Mouse (Mus musculus): ENCODE measurements around the gene Pfpl. TPM values are rescaled to one million over a fixed set of nuclear protein-coding genes. Genes with fewer than 3 reads are reported as not detected.

Pfpl gene
- polyA plus RNA-seq (2015; fragmentation: Nextera tagmentation; extraction: Ambion mirVana): not detected in 2 replicates

DNA sequence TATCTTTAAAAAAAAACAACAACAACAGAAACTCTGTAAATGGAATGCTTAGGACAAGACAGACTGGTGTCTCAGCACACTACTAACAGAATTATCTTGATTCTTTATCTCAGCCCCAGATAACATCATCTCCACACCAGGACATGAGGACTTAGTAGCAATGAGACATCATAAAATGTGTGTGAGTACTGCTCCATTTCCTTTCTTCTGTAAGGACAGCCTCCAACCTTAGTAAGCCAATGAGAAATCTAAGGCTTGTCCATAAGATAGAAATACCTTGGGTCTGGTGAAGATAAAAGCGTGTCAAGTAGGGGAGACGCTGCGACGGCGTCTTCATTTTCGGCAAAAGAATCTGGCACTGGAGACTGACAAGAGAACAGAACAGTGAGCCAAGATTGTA is at the start of gene Pfpl:
Gene Pfpl (plus strand): TSS at position 301 of the 400 bp plus-strand sequence.
- ATAC-seq (ENCODE audit: low read depth) (no peak), DNase-seq (no peak)
- Histone ChIP-seq H3K27me3 (no peaks in the 10 kb centered on the region), H3K36me3 (no peaks in the 10 kb centered on the region), H3K27ac (no peak within 1 kb of the TSS), H3K9me3 (replicated peaks) (no peaks in the 10 kb centered on the region), H3K4me1 (replicated peaks) (no peaks in the 10 kb centered on the region), H3K4me2 (no peak within 1 kb of the TSS), H3K9ac (no peak within 1 kb of the TSS), H3K4me3 (replicated peaks) (no peak within 1 kb of the TSS)
- WGBS (ENCODE audit: insufficient replicate concordance): 81% methylated on average over 6 of the region's 6 CpGs

DNA sequence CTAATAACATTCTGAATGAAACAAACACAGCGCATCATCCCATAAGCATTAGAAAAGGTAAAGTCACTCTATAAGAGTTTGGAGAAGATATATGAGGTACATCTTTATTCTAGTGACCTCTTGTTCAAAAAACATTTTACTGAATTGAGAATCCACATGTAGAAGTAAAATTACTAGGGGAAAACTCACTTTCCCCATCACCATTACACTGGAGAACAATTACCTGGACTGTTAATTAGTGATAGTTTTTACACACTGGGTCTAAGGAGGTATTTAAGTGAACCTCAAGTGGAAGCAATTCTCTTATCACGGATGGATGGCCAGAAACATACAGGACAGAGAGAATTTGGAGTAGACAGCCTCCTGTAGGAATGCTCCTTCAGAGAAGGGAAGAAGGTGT is 40.7 kb upstream of the Pfpl start, which contains the start of gene Olfr1440:
Gene Olfr1440 (plus strand): TSS at position 301 of the 400 bp plus-strand sequence.
- Histone ChIP-seq H3K36me3 (no peaks in the 10 kb centered on the region), H3K4me2 (no peak within 1 kb of the TSS), H3K27ac (no peak within 1 kb of the TSS), H3K27me3 (no peaks in the 10 kb centered on the region), H3K4me3 (replicated peaks) (no peak within 1 kb of the TSS), H3K9me3 (replicated peaks) (no peaks in the 10 kb centered on the region), H3K9ac (no peak within 1 kb of the TSS), H3K4me1 (replicated peaks) (no peaks in the 10 kb centered on the region)
- no peak for ATAC-seq (ENCODE audit: low read depth)
- no peak for DNase-seq
- WGBS (ENCODE audit: insufficient replicate concordance): 50% methylated on average over 2 of the region's 2 CpGs

DNA sequence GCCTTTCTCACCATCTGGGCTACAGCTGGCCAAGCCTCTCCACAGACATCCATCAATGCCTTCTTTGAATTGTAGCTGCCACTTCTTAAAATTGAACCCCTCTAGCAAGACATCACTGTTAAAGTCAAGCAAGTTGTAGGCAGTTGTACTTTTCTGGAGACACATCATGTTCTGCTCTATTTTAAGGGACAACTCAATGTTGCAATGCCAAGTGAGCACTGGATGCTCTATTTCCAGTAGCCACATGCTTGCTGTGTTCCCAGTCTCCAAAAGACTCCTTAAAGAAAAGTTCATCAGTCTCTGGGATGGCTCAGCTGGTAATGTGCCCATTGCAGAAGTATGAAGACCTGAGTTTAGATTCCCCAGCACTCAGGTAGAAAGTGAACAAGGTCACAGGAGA is 14.0 kb upstream of the Pfpl start:
- ATAC-seq (ENCODE audit: low read depth): no peak

DNA sequence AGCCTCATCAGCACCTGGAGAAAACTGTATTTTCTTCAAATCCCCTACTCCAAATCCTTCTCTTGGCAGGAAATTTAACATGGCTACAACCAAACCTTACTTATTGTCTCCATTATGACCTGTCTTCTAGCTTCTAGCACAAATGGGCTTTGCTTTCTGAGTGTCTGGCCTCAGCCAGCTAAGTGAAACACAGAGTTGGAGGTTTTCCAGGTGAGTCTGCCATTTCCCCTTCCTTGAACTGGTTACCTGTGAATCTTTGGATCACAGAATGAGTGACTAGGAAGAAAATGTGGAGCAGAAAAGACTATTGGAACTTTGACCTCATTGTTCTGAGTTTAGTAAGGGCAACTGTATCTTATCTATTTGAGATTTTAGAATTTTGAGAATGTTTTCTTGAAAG is 10.3 kb upstream of the Pfpl start, which contains the start of gene Olfr1441:
Gene Olfr1441 (plus strand): TSS at position 73 of the 400 bp plus-strand sequence.
- H3K4me3 ChIP-seq (replicated peaks): no peak within 1 kb of the TSS

More for the DNA sequence above, 14.0 kb upstream of the Pfpl start:
- Histone ChIP-seq H3K9ac (no peak overlapping the region), H3K4me2 (no peak overlapping the region), H3K27me3 (no peaks in the 10 kb centered on the region), H3K9me3 (replicated peaks) (no peaks in the 10 kb centered on the region), H3K4me1 (replicated peaks) (no peaks in the 10 kb centered on the region), H3K36me3 (no peaks in the 10 kb centered on the region), H3K27ac (no peak overlapping the region), H3K4me3 (replicated peaks) (no peak overlapping the region)
- no peak for DNase-seq

DNA sequence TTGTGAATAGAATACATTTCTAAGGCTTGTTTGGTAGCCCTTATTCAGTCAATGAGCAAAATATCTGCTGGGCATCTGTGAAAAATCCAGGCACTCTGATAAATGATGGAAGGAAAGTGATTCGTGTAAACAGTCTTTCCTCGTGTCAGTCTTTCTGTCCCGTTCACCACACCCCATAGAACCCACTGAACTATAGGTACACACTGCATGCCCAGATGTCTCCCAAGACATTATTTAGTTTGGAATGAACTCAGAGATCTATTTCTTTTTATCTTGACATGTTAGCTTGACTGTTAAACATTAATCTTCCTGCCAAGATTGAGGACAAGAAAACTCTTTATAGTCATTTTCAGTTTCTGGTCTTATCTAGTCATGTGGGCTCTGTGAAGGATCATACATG is 9.4 kb upstream of the Pfpl start:
- no peaks in the 10 kb centered on the region for H3K27me3 ChIP-seq
- ATAC-seq (ENCODE audit: low read depth) (no peak), DNase-seq (no peak)
- no peak overlapping the region for H3K4me2 ChIP-seq
- H3K9me3 ChIP-seq (replicated peaks): no peaks in the 10 kb centered on the region
- H3K36me3 ChIP-seq: no peaks in the 10 kb centered on the region
- H3K4me1 ChIP-seq (replicated peaks): no peaks in the 10 kb centered on the region
- 68% methylated on average over 3 of the region's 3 CpGs for WGBS (ENCODE audit: insufficient replicate concordance)
- no peak overlapping the region for H3K9ac ChIP-seq
- H3K4me3 ChIP-seq (replicated peaks): no peak overlapping the region
- H3K27ac ChIP-seq: no peak overlapping the region

More for the DNA sequence above, 10.3 kb upstream of the Pfpl start, which contains the start of gene Olfr1441:
- Histone ChIP-seq H3K9ac (no peak within 1 kb of the TSS), H3K27ac (no peak within 1 kb of the TSS), H3K27me3 (no peaks in the 10 kb centered on the region), H3K9me3 (replicated peaks) (no peaks in the 10 kb centered on the region), H3K36me3 (no peaks in the 10 kb centered on the region), H3K4me1 (replicated peaks) (no peaks in the 10 kb centered on the region), H3K4me2 (no peak within 1 kb of the TSS)
- ATAC-seq (ENCODE audit: low read depth) (no peak), DNase-seq (no peak)

DNA sequence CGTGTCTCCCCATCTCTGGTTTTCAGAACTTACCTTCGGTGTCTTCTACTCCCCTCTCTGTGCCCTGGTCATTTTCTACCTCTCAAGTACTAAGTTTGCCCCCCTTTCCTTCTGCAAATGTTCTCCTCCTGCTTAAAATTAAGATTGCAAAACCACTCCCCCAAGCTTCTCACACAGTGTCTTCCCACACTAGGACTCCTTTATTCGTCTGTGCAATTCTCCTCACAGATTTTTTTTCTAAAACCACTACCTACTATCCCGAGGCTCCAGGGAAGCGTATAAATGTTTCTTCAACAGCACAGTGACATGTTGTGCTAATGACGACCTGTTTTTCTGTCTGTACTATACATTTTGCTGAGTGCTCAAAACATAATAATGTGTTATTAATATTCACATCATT is 7.2 kb upstream of the Pfpl start:
- DNase-seq: no peak
- Histone ChIP-seq H3K4me2 (no peak overlapping the region), H3K4me3 (replicated peaks) (no peak overlapping the region), H3K27ac (no peak overlapping the region), H3K27me3 (no peaks in the 10 kb centered on the region), H3K4me1 (replicated peaks) (no peaks in the 10 kb centered on the region), H3K9me3 (replicated peaks) (no peaks in the 10 kb centered on the region), H3K36me3 (no peaks in the 10 kb centered on the region), H3K9ac (no peak overlapping the region)
- WGBS (ENCODE audit: insufficient replicate concordance): 58% methylated on average over 6 of the region's 6 CpGs
- no peak for ATAC-seq (ENCODE audit: low read depth)

DNA sequence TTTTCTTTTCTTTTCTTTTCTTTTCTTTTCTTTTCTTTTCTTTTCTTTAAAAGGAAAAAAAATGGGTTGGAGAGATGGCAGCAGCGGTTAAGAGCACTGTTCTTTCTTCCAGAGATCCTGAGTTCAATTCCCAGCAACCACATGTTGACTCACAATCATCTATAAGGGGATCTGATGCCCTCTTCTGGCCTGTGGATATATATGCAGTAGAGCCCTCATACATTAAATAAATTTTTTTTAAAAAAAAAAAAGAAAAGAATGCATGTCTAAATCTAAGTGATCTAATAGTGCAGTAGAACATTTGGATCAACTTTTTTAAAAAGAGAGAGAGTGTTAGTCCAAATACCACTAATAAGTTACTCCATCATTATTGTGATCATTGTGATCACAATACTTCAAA is 6.0 kb upstream of the Pfpl start:
- Histone ChIP-seq H3K9me3 (replicated peaks) (no peaks in the 10 kb centered on the region), H3K27ac (no peak overlapping the region), H3K27me3 (no peaks in the 10 kb centered on the region), H3K4me2 (no peak overlapping the region), H3K4me1 (replicated peaks) (no peaks in the 10 kb centered on the region), H3K9ac (no peak overlapping the region), H3K36me3 (no peaks in the 10 kb centered on the region), H3K4me3 (replicated peaks) (no peak overlapping the region)
- ATAC-seq (ENCODE audit: low read depth) (no peak), DNase-seq (no peak)
- WGBS (ENCODE audit: insufficient replicate concordance): 50% methylated on average over 1 of the region's 1 CpGs

DNA sequence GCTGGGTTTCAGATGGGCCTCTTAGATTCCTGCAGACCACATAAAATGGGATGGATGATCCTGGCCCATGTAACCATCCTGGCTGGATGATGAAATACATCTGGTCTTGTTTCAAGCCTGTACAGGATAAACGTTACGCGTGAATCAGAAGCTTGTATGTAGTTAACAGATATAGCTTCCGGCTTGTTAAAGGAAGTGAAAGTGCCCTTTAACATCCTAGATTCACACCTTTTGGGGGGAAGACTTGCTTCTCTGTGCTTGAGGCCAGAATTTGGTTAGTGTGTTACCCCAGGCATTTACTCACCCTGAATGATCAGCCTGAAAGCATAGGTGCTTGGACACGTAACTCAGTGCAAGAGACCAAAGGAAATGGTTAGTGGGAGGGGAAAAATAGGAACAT is 604 bp upstream of the Pfpl start:
- H3K9me3 ChIP-seq (replicated peaks): no peaks in the 10 kb centered on the region
- H3K27me3 ChIP-seq: no peaks in the 10 kb centered on the region
- no peak overlapping the region for H3K4me2 ChIP-seq
- H3K27ac ChIP-seq: no peak overlapping the region
- H3K9ac ChIP-seq: no peak overlapping the region
- ATAC-seq (ENCODE audit: low read depth): no peak
- WGBS (ENCODE audit: insufficient replicate concordance): 68% methylated on average over 5 of the region's 5 CpGs
- no peak for DNase-seq
- H3K4me3 ChIP-seq (replicated peaks): no peak overlapping the region
- H3K36me3 ChIP-seq: no peaks in the 10 kb centered on the region
- no peaks in the 10 kb centered on the region for H3K4me1 ChIP-seq (replicated peaks)

DNA sequence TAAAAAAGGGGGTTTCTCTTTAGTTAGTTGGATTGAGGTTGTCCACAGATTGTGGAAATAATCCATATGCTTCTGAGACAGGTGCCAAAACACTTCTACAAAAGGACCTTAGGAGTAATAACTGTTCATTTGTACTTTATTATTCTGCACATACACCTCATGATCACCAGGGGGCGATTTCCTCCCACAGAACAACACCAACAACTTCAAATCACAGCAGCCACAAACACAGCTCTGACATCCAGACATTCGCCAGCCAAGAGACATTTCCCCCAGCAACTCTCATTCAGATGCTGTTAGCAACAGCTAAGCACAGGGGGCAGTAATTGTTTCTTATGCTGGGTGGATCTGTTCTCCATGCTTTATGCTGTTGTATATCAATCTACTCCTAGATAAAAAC is 5.3 kb downstream of the Pfpl start:
- WGBS (ENCODE audit: insufficient replicate concordance): 3% methylated on average over 2 of the region's 2 CpGs
- Histone ChIP-seq H3K4me1 (replicated peaks) (no peaks in the 10 kb centered on the region), H3K27me3 (no peaks in the 10 kb centered on the region), H3K9ac (no peak overlapping the region), H3K4me3 (replicated peaks) (no peak overlapping the region), H3K27ac (no peak overlapping the region), H3K4me2 (no peak overlapping the region), H3K36me3 (no peaks in the 10 kb centered on the region), H3K9me3 (replicated peaks) (no peaks in the 10 kb centered on the region)
- no peak for ATAC-seq (ENCODE audit: low read depth)
- no peak for DNase-seq

DNA sequence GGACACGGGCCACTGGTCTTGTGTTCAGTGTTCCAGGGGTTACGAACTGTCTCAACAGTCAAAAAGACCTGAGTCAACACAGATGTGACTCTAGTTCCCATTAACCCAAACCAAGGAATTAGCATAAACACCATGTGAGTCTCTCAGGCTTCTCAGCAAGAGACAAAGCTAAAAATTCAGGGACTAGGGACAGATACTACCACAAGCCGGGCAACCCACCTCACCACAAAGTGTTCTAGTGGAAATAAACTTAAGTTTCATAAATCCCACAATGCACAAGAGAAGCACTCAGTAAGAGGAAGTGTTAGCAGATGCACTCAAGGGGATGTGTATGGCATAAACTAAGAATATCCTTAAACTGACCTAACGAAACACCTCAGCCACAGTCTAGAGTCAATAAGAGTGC is 7.3 kb downstream of the Pfpl start:
- 35% methylated on average over 4 of the region's 4 CpGs for WGBS (ENCODE audit: insufficient replicate concordance)
- H3K27ac ChIP-seq: no peak overlapping the region; the same call in 1 of the 2 replicates

DNA sequence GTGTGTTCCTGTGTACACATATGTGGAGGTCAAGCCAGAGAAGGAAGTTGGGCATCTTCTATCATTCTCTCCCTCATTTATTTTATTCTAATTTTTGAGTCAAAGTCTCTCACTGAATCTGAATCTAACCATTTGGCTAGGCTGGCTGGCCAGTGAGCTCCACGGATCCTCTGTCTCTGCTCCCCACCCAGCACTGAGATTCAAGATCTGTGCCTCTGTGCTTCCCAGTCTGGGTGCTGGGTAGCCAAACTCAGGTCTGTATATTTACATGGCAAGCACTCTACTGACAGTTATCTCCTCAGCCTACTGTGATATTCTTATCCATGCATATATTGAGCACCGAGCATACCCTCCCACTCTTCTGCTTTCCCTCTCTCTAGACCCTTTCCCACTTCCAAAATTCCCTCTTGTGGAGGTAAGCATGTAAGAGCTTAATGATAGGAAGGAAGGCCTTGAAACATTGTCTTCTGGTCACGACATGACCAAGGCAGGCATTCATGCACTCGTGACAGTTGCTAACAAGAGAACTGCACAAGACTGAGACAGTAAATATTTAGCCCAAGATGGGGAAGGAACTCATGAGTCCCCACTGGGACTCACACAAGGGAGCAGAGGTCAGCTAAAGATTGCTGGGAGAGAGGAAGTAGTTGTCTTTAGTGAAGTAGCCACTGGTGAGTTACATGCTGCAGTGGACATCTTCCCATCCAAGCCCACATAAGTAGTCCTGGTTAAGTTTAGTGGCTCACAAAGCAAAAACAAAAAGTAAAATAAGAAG is 8.2 kb downstream of the Pfpl start:
- no peak overlapping the region for H3K27ac ChIP-seq
- H3K4me3 ChIP-seq (replicated peaks): no peak overlapping the region
- WGBS (ENCODE audit: insufficient replicate concordance): 39% methylated on average over 4 of the region's 4 CpGs
- no peaks in the 10 kb centered on the region for H3K9me3 ChIP-seq (replicated peaks)
- no peaks in the 10 kb centered on the region for H3K27me3 ChIP-seq
- H3K36me3 ChIP-seq: no peaks in the 10 kb centered on the region
- DNase-seq (no peak), ATAC-seq (ENCODE audit: low read depth) (no peak)
- H3K4me1 ChIP-seq (replicated peaks): no peaks in the 10 kb centered on the region
- no peak overlapping the region for H3K4me2 ChIP-seq
- no peak overlapping the region for H3K9ac ChIP-seq

More for the DNA sequence above, 7.3 kb downstream of the Pfpl start:
- H3K36me3 ChIP-seq: no peaks in the 10 kb centered on the region
- DNase-seq (no peak), ATAC-seq (ENCODE audit: low read depth) (peak; percentile 43)
- no peak overlapping the region for H3K4me2 ChIP-seq
- H3K9ac ChIP-seq: no peak overlapping the region
- no peaks in the 10 kb centered on the region for H3K4me1 ChIP-seq (replicated peaks)
- no peaks in the 10 kb centered on the region for H3K9me3 ChIP-seq (replicated peaks)
- no peak overlapping the region for H3K4me3 ChIP-seq (replicated peaks)
- no peaks in the 10 kb centered on the region for H3K27me3 ChIP-seq

DNA sequence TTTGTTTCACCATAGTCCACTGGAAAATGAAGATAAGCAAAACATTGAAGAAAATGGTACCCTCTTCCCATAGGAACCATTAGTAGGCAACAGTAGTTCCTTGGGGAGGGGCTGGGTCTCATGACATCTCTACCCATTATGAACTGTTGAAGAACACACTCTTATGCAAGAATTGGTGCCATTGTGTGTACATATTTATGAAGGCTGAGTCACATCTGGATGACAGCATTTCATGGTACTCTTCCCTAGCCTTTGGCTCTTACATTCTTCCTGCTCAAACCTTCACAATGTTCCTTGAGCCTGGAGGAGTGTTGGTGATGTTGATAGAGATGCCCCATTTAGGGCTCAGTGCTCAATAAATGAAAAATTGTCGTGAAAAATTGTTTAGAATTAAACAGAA is 11.9 kb downstream of the Pfpl start:
- H3K27me3 ChIP-seq: no peaks in the 10 kb centered on the region
- DNase-seq (no peak), ATAC-seq (ENCODE audit: low read depth) (no peak)
- H3K4me3 ChIP-seq (replicated peaks): no peak overlapping the region
- H3K4me2 ChIP-seq: no peak overlapping the region
- H3K9ac ChIP-seq: no peak overlapping the region
- no peaks in the 10 kb centered on the region for H3K36me3 ChIP-seq
- no peaks in the 10 kb centered on the region for H3K4me1 ChIP-seq (replicated peaks)
- 33% methylated on average over 1 of the region's 1 CpGs for WGBS (ENCODE audit: insufficient replicate concordance)
- no peak overlapping the region for H3K27ac ChIP-seq
- no peaks in the 10 kb centered on the region for H3K9me3 ChIP-seq (replicated peaks)

All from liver, embryonic 13.5 days (tissue).